Mouse (Mus musculus): ENCODE measurements at regions not wholly inside any gene's neighbourhood (a gene's known extent, or its start where the extent isn't known, plus 50 kb on each side); places are given as distances from the start of the nearest gene placed in this dataset.

GRCm38 (mm10) chr9:32005348-32005747, 92.1 kb upstream of the Barx2 start:
- DNase-seq: no peak

GRCm38 (mm10) chr9:32006350-32006749, 93.1 kb upstream of the Barx2 start:
- DNase-seq: peak; percentile 82 to 91

- no peak for DNase-seq
These were observed 97.9 kb upstream of the Barx2 start for GRCm38 (mm10) chr9:32010953-32011770.

- no peak for DNase-seq
These were observed 99.7 kb upstream of the Arhgap32 start for GRCm38 (mm10) chr9:32016286-32016685.

- DNase-seq: peak in 1 of 2 experiments; percentile 4
These were observed 97.9 kb upstream of the Arhgap32 start for GRCm38 (mm10) chr9:32018020-32018419.

- no peak for DNase-seq
These were observed 96.2 kb upstream of the Arhgap32 start for GRCm38 (mm10) chr9:32019786-32020185.

- no peak for DNase-seq
These were observed 94.8 kb upstream of the Arhgap32 start for GRCm38 (mm10) chr9:32020942-32021731.

GRCm38 (mm10) chr9:32021755-32022154, 94.2 kb upstream of the Arhgap32 start:
- DNase-seq: no peak

- no peak for DNase-seq
These were observed 92.9 kb upstream of the Arhgap32 start for GRCm38 (mm10) chr9:32022996-32023395.

GRCm38 (mm10) chr9:32024767-32025166, 91.2 kb upstream of the Arhgap32 start:
- DNase-seq: no peak

- no peak for DNase-seq
These were observed 88.0 kb upstream of the Arhgap32 start for GRCm38 (mm10) chr9:32027962-32028361.

- DNase-seq: no peak
These were observed 86.9 kb upstream of the Arhgap32 start for GRCm38 (mm10) chr9:32029001-32029400.

- DNase-seq: no peak
These were observed 86.2 kb upstream of the Arhgap32 start for GRCm38 (mm10) chr9:32029786-32030185.

- DNase-seq: no peak
These were observed 85.7 kb upstream of the Arhgap32 start for GRCm38 (mm10) chr9:32030203-32030602.

GRCm38 (mm10) chr9:32031950-32032453, 83.9 kb upstream of the Arhgap32 start:
- peak; percentile 28 to 59 for DNase-seq

GRCm38 (mm10) chr9:32032521-32033185, 83.3 kb upstream of the Arhgap32 start:
- peak in 1 of 2 experiments; percentile 11 for DNase-seq

GRCm38 (mm10) chr9:32033937-32034336, 82.0 kb upstream of the Arhgap32 start:
- no peak for DNase-seq

GRCm38 (mm10) chr9:32039999-32040398, 75.9 kb upstream of the Arhgap32 start:
- DNase-seq: no peak

- DNase-seq: no peak
These were observed 72.6 kb upstream of the Arhgap32 start for GRCm38 (mm10) chr9:32043344-32043743.

GRCm38 (mm10) chr9:32046791-32047190, 69.1 kb upstream of the Arhgap32 start:
- DNase-seq: no peak

- DNase-seq: no peak
These were observed 67.0 kb upstream of the Arhgap32 start for GRCm38 (mm10) chr9:32048941-32049340.

- no peak for DNase-seq
These were observed 66.4 kb upstream of the Arhgap32 start for GRCm38 (mm10) chr9:32049546-32049945.
